Comparison of ENCODE assay signal across 10 mouse cellular contexts in the genomic region with DNA sequence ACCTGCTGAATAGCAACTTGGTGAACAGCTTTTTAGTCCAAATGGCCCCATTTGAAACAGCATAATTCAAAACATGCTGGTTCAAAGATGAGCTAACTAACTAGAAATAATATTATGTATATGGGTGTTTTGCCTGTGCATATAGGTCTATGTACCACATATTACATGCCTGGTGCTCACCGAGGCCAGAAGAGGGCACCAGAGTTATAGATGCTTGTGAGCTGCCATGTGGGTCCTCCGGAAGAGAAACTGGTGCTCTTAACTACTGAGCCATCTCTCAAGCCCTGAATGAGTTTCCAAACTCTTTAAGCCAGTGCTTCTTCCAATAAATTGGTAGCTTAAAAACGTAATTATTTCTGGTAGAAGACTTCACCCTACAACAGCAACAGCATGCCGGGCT. TPM values are rescaled to one million over a fixed set of nuclear protein-coding genes. Genes with fewer than 3 reads are reported as not detected.
DNase-seq lines count a peak whose midpoint lies in the region; ATAC-seq and TF ChIP-seq lines count a peak whose summit lies in the region.
"Had no signal": no experiment of that assay in that cellular context is flagged by ENCODE, and none has a peak within 500 bp of the region (broad histone marks: within the 10 kb centered on the region; RNA-seq: fewer than 3 reads in every experiment).

No protein-coding gene starts in this region.

- no peak overlapping the region for H3K27ac ChIP-seq in ES-Bruce4 (ENCODE audit: insufficient read depth, low read length)
- H3K27ac ChIP-seq in heart, postnatal 0 days (ENCODE audit: low read depth) = no peak overlapping the region
- no peak overlapping the region for H3K27ac ChIP-seq in liver, adult 2 months (replicated peaks; ENCODE audit: insufficient read depth, low read depth, low read length)
- H3K27ac ChIP-seq: embryonic facial prominence, embryonic 12.5 days; macrophage had no signal

- 53% methylated on average over 4 of the region's 4 CpGs for WGBS in heart, postnatal 0 days
- WGBS in liver, adult 2 months = 65% methylated on average over 4 of the region's 4 CpGs

- H3K4me3 ChIP-seq in ES-Bruce4 (ENCODE audit: low read depth, low read length) = no peak overlapping the region
- no peak overlapping the region for H3K4me3 ChIP-seq in heart, postnatal 0 days (ENCODE audit: low read depth, low read length)
- no peak overlapping the region for H3K4me3 ChIP-seq in liver, adult 2 months (ENCODE audit: insufficient read depth, low read depth, low read length)
- H3K4me3 ChIP-seq: embryonic facial prominence, embryonic 12.5 days had no signal

- DNase-seq in layer of hippocampus, postnatal 10 days (ENCODE audit: low spot score in 2 of 2) = peak; percentile 27 to 56
- no peak for DNase-seq in layer of hippocampus, postnatal 25 days (ENCODE audit: extremely low spot score in 1 of 2, low spot score in 1 of 2)
- peak; percentile 74 for DNase-seq in brain, adult 2 months (ENCODE audit: low read depth, low spot score)
- DNase-seq in heart, postnatal 0 days (ENCODE audit: low spot score) = peak; percentile 49
- peak; percentile 21 for DNase-seq in liver, adult 2 months (ENCODE audit: extremely low read depth, low read depth, low spot score)
- peak; percentile 41 for DNase-seq in retina, embryonic 14.5 days (ENCODE audit: low spot score)
- DNase-seq in layer of hippocampus, postnatal 36 days = no peak

- no peak for TF ChIP-seq POLR2A in ES-Bruce4 (IDR thresholded peaks at IDR 0.05; ENCODE audit: insufficient read depth, low read length)
- no peak for TF ChIP-seq POLR2A in liver, adult 2 months (IDR thresholded peaks at IDR 0.05; ENCODE audit: extremely low read depth, insufficient read depth, low read length)

- no peaks in the 10 kb centered on the region for H3K4me1 ChIP-seq in ES-Bruce4 (ENCODE audit: control insufficient read depth, insufficient read depth, low read length)
- no peaks in the 10 kb centered on the region; the same call in 1 of the 2 replicates for H3K4me1 ChIP-seq in heart, postnatal 0 days (ENCODE audit: control insufficient read depth, insufficient read depth)
- H3K4me1 ChIP-seq in liver, adult 2 months (ENCODE audit: control insufficient read depth, insufficient read depth, low read length) = no peaks in the 10 kb centered on the region
- H3K4me1 ChIP-seq: embryonic facial prominence, embryonic 12.5 days had no signal

- H3K79me2 ChIP-seq in liver, adult 2 months (ENCODE audit: control insufficient read depth, insufficient read depth, low read length) = no peaks in the 10 kb centered on the region

- no peaks in the 10 kb centered on the region for H3K9me3 ChIP-seq in ES-Bruce4 (replicated peaks; ENCODE audit: control insufficient read depth, insufficient read depth, low read length, poor library complexity, severe bottlenecking)
- H3K9me3 ChIP-seq in heart, postnatal 0 days (replicated peaks; ENCODE audit: control insufficient read depth, low read length) = no peaks in the 10 kb centered on the region
- H3K9me3 ChIP-seq: embryonic facial prominence, embryonic 12.5 days had no signal

- H3K27me3 ChIP-seq in ES-Bruce4 (ENCODE audit: control insufficient read depth, insufficient read depth, low read length, poor library complexity, severe bottlenecking) = no peaks in the 10 kb centered on the region
- no peaks in the 10 kb centered on the region for H3K27me3 ChIP-seq in heart, postnatal 0 days (ENCODE audit: control insufficient read depth, insufficient read depth, low read length)
- no peaks in the 10 kb centered on the region for H3K27me3 ChIP-seq in liver, adult 2 months (ENCODE audit: control insufficient read depth, insufficient read depth, low read length)
- H3K27me3 ChIP-seq: embryonic facial prominence, embryonic 12.5 days had no signal

- no peak for TF ChIP-seq EP300 in ES-Bruce4 (IDR thresholded peaks at IDR 0.05; ENCODE audit: insufficient read depth, low read depth, low read length)
- TF ChIP-seq EP300 in heart, postnatal 0 days (IDR thresholded peaks at IDR 0.05; ENCODE audit: low read depth) = no peak

- no peak overlapping the region for H3K4me2 ChIP-seq in heart, postnatal 0 days (ENCODE audit: low read depth, low read length)
- H3K4me2 ChIP-seq: embryonic facial prominence, embryonic 12.5 days had no signal

- no peak overlapping the region for H3K9ac ChIP-seq in ES-Bruce4 (ENCODE audit: low read depth, poor library complexity, severe bottlenecking)
- H3K9ac ChIP-seq in heart, postnatal 0 days (replicated peaks; ENCODE audit: low read depth, low read length) = no peak overlapping the region
- no peak overlapping the region for H3K9ac ChIP-seq in liver, adult 2 months (ENCODE audit: low read depth, low read length)
- H3K9ac ChIP-seq: embryonic facial prominence, embryonic 12.5 days had no signal

- no peak for ATAC-seq in heart, postnatal 0 days (ENCODE audit: insufficient read depth, low read depth)

- TF ChIP-seq CTCF in ES-Bruce4 (IDR thresholded peaks at IDR 0.05; ENCODE audit: low read depth, low read length) = peak; percentile 60
- TF ChIP-seq CTCF in heart, postnatal 0 days (IDR thresholded peaks at IDR 0.05; ENCODE audit: low read depth) = peak; percentile 68
- peak; percentile 59 for TF ChIP-seq CTCF in liver, adult 2 months (IDR thresholded peaks at IDR 0.05; ENCODE audit: low read depth, low read length)

- no peaks in the 10 kb centered on the region for H3K36me3 ChIP-seq in ES-Bruce4 (ENCODE audit: control insufficient read depth, insufficient read depth, low read length, poor library complexity, severe bottlenecking)
- H3K36me3 ChIP-seq in heart, postnatal 0 days (replicated peaks; ENCODE audit: control insufficient read depth, insufficient read depth, low read length) = peaks cover 19% of the 10 kb centered on the region
- peaks cover 2% of the 10 kb centered on the region; the same call in 1 of the 2 replicates for H3K36me3 ChIP-seq in liver, adult 2 months (ENCODE audit: control insufficient read depth, insufficient read depth, low read length)
- H3K36me3 ChIP-seq: embryonic facial prominence, embryonic 12.5 days had no signal

RNA-seq across cellular contexts. Expression of a gene that starts 37.7 kb away (rescaled TPM):
- 10 to 100 TPM; 68.7 to 70.2 TPM for total RNA-seq in layer of hippocampus, postnatal 10 days (2021)
- 10 to 100 TPM; 38.7 to 42.6 TPM for total RNA-seq in layer of hippocampus, postnatal 25 days (2021)
- 65.4 and 69.3 TPM in 2 replicates for polyA plus RNA-seq in ES-Bruce4 (2011; ENCODE audit: insufficient read depth, insufficient read length, low read depth, missing spikeins)
- total RNA-seq in heart, postnatal 0 days (2014; rRNA removed; ENCODE audit: low replicate concordance) = 40.8 and 58.0 TPM in 2 replicates
- polyA plus RNA-seq in heart, postnatal 0 days (2015; fragmentation: Nextera tagmentation; extraction: Ambion mirVana) = 58.1 and 64.9 TPM in 2 replicates
- total RNA-seq in liver, adult 2 months (2014; rRNA removed) = 19.9 and 20.8 TPM in 2 replicates
- polyA plus RNA-seq in liver, adult 2 months (2012; rRNA removed) = 4.8 and 5.9 TPM in 2 replicates
- total RNA-seq in layer of hippocampus, postnatal 36 days (2021) = 10 to 100 TPM; 46.4 to 47.3 TPM

Comparison
In these comparisons a context has a peak if more than half of its experiments do, and no peak if none do; other contexts are left out.
1. DNase-seq: peak in layer of hippocampus, postnatal 10 days (2 of 2), brain, adult 2 months (single experiment), heart, postnatal 0 days (single experiment), liver, adult 2 months (single experiment) and retina, embryonic 14.5 days (single experiment); none in layer of hippocampus, postnatal 25 days (0 of 2) and layer of hippocampus, postnatal 36 days (0 of 2).
2. Peak in every context shown above with its lines, with median percentiles within 50 percentile points of each other: CTCF ChIP-seq.